Mouse (Mus musculus): ENCODE measurements around the gene Ube2d3.
"Not testable (repeated sequence)": the region's sequence is repeated elsewhere in the genome, so short reads cannot be mapped to it uniquely, and the experiment has no call there.

Gene Ube2d3

GRCm38 (mm10) chr3:135438531-135438912, 573 bp downstream of the Ube2d3 start:
- DNase-seq (ENCODE audit: low spot score in 2 of 2) = peak; percentile 95

GRCm38 (mm10) chr3:135438913-135439531, 1.1 kb downstream of the Ube2d3 start:
- peak; percentile 84 to 86 for DNase-seq (ENCODE audit: low spot score in 2 of 2)

- DNase-seq (ENCODE audit: low spot score in 2 of 2) = no peak
Measured at GRCm38 (mm10) chr3:135439651-135440050, 1.7 kb downstream of the Ube2d3 start.

GRCm38 (mm10) chr3:135440221-135440620, 2.3 kb downstream of the Ube2d3 start:
- peak; percentile 34 to 40 for DNase-seq (ENCODE audit: low spot score in 2 of 2)

- DNase-seq (ENCODE audit: low spot score in 2 of 2) = no peak
Measured at GRCm38 (mm10) chr3:135440621-135441020, 2.7 kb downstream of the Ube2d3 start.

- no peak for DNase-seq (ENCODE audit: low spot score in 2 of 2)
Measured at GRCm38 (mm10) chr3:135444930-135445329, 7.0 kb downstream of the Ube2d3 start.

GRCm38 (mm10) chr3:135458981-135459380, 21.0 kb downstream of the Ube2d3 start:
- no peak for DNase-seq (ENCODE audit: low spot score in 2 of 2)

GRCm38 (mm10) chr3:135468402-135468801, 30.5 kb downstream of the Ube2d3 start:
- no peak for DNase-seq (ENCODE audit: low spot score in 2 of 2)

- no peak for DNase-seq (ENCODE audit: low spot score in 2 of 2)
Measured at GRCm38 (mm10) chr3:135469146-135469545, 31.2 kb downstream of the Ube2d3 start.

GRCm38 (mm10) chr3:135469974-135470373, 32.0 kb downstream of the Ube2d3 start:
- DNase-seq (ENCODE audit: low spot score in 2 of 2) = no peak

GRCm38 (mm10) chr3:135470823-135471222, 32.9 kb downstream of the Ube2d3 start:
- no peak for DNase-seq (ENCODE audit: low spot score in 2 of 2)

- DNase-seq (ENCODE audit: low spot score in 2 of 2) = no peak
Measured at GRCm38 (mm10) chr3:135475025-135475424, 37.1 kb downstream of the Ube2d3 start.

- no peak for DNase-seq (ENCODE audit: low spot score in 2 of 2)
Measured at GRCm38 (mm10) chr3:135476286-135476685, 38.3 kb downstream of the Ube2d3 start.

- no peak for DNase-seq (ENCODE audit: low spot score in 2 of 2)
Measured at GRCm38 (mm10) chr3:135476977-135477376, 39.0 kb downstream of the Ube2d3 start.

GRCm38 (mm10) chr3:135479090-135479489, 41.1 kb downstream of the Ube2d3 start:
- DNase-seq (ENCODE audit: low spot score in 2 of 2) = not testable (repeated sequence)

- no peak for DNase-seq (ENCODE audit: low spot score in 2 of 2)
Measured at GRCm38 (mm10) chr3:135480767-135481166, 42.8 kb downstream of the Ube2d3 start.

GRCm38 (mm10) chr3:135481608-135482007, 43.7 kb downstream of the Ube2d3 start:
- no peak for DNase-seq (ENCODE audit: low spot score in 2 of 2)

- DNase-seq (ENCODE audit: low spot score in 2 of 2) = not testable (repeated sequence)
Measured at GRCm38 (mm10) chr3:135484650-135485049, 46.7 kb downstream of the Ube2d3 start.

- peak; percentile 19 to 49 for DNase-seq (ENCODE audit: low spot score in 2 of 2)
Measured at GRCm38 (mm10) chr3:135485128-135485899, 47.4 kb downstream of the Ube2d3 start, which contains the start of gene Manba. Gene Manba, plus strand, starts transcription at chr3:135485611.

- no peak for DNase-seq (ENCODE audit: low spot score in 2 of 2)
Measured at GRCm38 (mm10) chr3:135485900-135486241, 47.9 kb downstream of the Ube2d3 start.

GRCm38 (mm10) chr3:135486351-135486750, 48.4 kb downstream of the Ube2d3 start:
- DNase-seq (ENCODE audit: low spot score in 2 of 2) = no peak

- no peak for DNase-seq (ENCODE audit: low spot score in 2 of 2)
Measured at GRCm38 (mm10) chr3:135487803-135488202, 49.9 kb downstream of the Ube2d3 start.

- no peak for DNase-seq (ENCODE audit: low spot score in 2 of 2)
Measured at GRCm38 (mm10) chr3:135489865-135490520, 52.0 kb downstream of the Ube2d3 start.
